Mouse (Mus musculus) midbrain, embryonic 11.5 days (tissue): Measurements from ENCODE around the gene Tnni3. TPM values are rescaled to one million over a fixed set of nuclear protein-coding genes. Genes with fewer than 3 reads are reported as not detected.

ENCODE experiments used
- ATAC-seq: fragments of 200-750 bp; cut with Nextera tagmentation; 2 replicates; pipeline ENCODE4 v1.8.0; 2017; ENCODE audit warnings: moderate TSS enrichment, moderate library complexity; ENCODE audit not compliant: low FRiP score
- DNase-seq: peaks from one replicate; pipeline ENCODE4 v3.0.0; 2015; ENCODE audit warnings: low spot score; ENCODE audit errors: missing footprints
- H3K27ac ChIP-seq: fragments of 300-500 bp; sonication (generic); 2 replicates; pipeline ENCODE4 v1.5.1; 2014; ENCODE audit warnings: low read depth, low read length
- H3K27me3 ChIP-seq: fragments of 300-500 bp; sonication (generic); 2 replicates; pipeline ENCODE4 v1.6.1; 2014; ENCODE audit warnings: mild to moderate bottlenecking, low read length, moderate library complexity, mixed read lengths; ENCODE audit not compliant: control insufficient read depth, insufficient read depth
- H3K36me3 ChIP-seq: fragments of 300-500 bp; sonication (generic); 2 replicates; pipeline ENCODE4 v1.6.1; 2014; ENCODE audit warnings: mild to moderate bottlenecking, low read length, moderate library complexity, mixed read lengths; ENCODE audit not compliant: control insufficient read depth, insufficient read depth
- H3K4me1 ChIP-seq: fragments of 300-500 bp; sonication (generic); 2 replicates; pipeline ENCODE4 v1.6.1; 2014; ENCODE audit warnings: low read length; ENCODE audit not compliant: control insufficient read depth, insufficient read depth
- H3K4me2 ChIP-seq: fragments of 300-500 bp; sonication (generic); 2 replicates; pipeline ENCODE4 v1.6.1; 2014; ENCODE audit warnings: mild to moderate bottlenecking, moderate library complexity
- H3K4me3 ChIP-seq: fragments of 300-500 bp; sonication (generic); 2 replicates; pipeline ENCODE4 v1.5.1; 2014; ENCODE audit warnings: low read depth, low read length
- H3K9ac ChIP-seq: fragments of 300-500 bp; sonication (generic); 2 replicates; pipeline ENCODE4 v1.6.1; 2014; ENCODE audit warnings: low read length
- H3K9me3 ChIP-seq: fragments of 300-500 bp; sonication (generic); 2 replicates; pipeline ENCODE4 v1.6.1; 2016; ENCODE audit warnings: low read length; ENCODE audit not compliant: control insufficient read depth
- WGBS: fragments of 180-500 bp; shearing (Covaris S2); extraction: QIAGEN DNeasy Blood & Tissue Kit; methylation state at CpG from one replicate; pipeline ENCODE4 v1.1.7; 2014; 5-methylcytosine and 5-hydroxymethylcytosine counted together
- polyA plus RNA-seq: library from polyadenylated mRNA; unstranded; fragments of >200 nt; fragmentation: Nextera tagmentation; extraction: Ambion mirVana; gene quantifications from 2 replicates; pipeline ENCODE4 v1.2.1, GENCODE M21; 2014

The Tnni3 gene
- polyA plus RNA-seq, 1 experiment from 2014 or later: 0.97 TPM

DNA sequence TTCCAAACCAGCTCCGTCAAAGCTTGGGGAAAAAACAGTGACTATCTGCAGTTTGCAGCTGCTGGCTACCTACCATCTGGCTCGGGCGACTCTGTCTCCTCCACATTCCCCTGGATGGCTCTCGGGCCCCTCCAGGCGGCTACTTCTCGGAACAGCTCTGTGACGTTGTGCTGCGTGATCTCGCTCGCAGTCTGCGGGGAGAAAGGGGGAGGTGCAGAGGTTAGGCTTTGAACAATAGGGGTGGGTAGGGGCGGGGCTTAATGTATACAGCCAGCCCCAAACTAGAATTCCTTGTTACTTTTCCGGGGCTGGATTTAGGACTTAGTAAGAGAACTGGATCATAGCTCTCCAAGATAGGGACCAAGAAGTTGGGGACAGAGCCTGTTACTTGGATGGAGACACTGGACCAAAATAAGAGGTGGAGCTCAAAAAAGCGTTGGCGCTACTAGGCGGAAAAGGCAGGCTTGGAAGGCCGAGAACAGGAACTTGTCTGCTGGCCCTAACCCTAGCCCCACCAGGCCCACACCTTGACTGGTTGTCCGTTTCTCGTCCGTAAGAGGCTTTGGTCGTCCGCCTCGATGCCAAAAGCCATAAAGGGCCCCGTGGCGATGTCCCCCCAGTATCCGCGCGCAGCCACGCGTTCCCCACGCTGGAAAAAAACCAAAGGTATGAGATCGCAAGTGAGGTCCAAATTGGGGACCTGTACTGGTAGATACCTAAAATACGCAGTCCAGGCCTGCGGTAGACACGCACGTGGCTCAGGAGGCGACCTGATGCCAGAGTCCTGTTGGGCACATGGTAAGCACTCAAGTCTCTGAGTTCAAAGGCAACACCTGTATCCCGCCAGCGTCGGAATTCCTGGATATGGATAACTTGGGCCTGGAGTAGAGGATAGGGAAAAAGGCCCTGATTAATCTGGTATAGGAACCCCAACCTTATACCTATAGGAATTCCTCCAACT is 2.6 kb upstream of the Tnni3 start:
- DNase-seq: peak; percentile 98
- Histone ChIP-seq H3K27me3 (peaks cover 4% of the 10 kb centered on the region), H3K4me3 (peak overlapping the region; percentile 20), H3K36me3 (no peaks in the 10 kb centered on the region), H3K4me1 (peaks cover 2% of the 10 kb centered on the region), H3K27ac (no peak overlapping the region), H3K9me3 (no peaks in the 10 kb centered on the region), H3K4me2 (peak overlapping the region; percentile 48), H3K9ac (peak overlapping the region; percentile 47)
- WGBS: 21% methylated on average over 40 of the region's 40 CpGs
- peak; percentile 95 for ATAC-seq

DNA sequence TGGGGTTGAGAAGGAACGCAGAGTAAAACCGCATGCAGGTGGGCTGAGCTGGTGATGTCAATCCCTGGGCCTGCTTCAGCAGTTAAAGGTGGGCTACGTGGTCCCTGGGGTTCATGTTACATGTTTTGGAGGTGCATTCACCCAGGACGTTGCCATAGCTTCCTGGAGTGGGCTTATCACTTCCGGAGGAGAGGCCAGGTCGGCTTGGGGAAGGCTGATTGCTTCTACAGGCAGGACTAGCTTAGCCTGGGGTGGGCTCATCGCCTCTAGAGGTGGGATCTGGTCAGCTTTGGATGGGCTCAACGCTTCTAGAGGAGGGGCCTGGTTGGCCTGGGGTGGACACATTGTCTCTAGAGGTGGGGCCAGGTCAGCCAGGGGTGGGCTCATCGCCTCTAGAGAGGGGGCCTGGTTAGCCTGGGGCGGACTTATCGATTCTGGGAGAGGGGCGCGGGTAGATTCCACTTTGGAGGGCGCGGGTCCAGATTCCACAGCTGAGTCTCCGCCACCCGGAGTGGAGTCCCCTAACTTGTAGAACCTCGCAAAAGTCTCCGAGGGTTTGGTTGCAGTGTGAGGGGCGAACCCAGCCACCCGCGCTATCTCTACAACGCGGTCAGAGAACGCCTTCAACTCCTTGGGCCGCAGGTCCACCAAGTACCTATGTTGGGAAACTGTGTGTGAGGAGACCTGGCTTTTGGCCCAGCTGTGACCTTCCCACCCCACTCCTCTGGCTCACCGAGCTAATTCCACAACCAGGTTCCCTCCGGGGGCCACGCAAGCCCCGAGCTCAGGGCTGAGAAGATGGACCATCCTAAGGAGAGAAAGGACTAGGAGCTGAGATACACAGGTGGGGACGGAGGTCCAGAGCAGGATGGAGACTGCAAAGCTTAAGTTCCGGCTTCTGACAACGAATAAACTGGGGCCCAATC is 561 bp downstream of the Tnni3 start:
- Histone ChIP-seq H3K4me1 (peaks cover 5% of the 10 kb centered on the region), H3K9ac (no peak overlapping the region), H3K36me3 (no peaks in the 10 kb centered on the region), H3K9me3 (no peaks in the 10 kb centered on the region), H3K27ac (no peak overlapping the region), H3K4me2 (no peak overlapping the region), H3K27me3 (peaks cover 10% of the 10 kb centered on the region), H3K4me3 (no peak overlapping the region)
- ATAC-seq (no peak), DNase-seq (no peak)
- WGBS: 92% methylated on average over 33 of the region's 33 CpGs

DNA sequence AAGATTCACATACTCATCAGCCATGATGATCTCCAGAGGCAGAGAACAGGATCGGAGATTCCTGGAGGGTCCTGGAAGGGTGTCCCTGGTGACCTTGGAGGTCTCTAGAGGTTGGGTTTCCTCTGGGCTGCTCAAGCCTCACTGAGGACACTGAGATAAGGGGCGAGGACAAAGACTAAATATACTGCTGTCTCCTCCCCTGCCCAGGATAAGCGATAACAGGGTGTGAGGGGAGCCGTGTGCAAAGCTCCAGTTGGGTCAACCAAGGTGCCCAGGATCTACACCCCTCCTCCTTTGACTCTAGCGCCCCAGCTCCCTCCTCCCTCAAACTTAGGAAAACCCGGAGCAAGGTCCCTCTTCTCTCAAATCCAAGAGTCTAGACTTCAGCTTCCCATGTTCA is 1.7 kb downstream of the Tnni3 start:
- DNase-seq (no peak), ATAC-seq (no peak)
- Histone ChIP-seq H3K4me3 (no peak overlapping the region), H3K27me3 (peaks cover 10% of the 10 kb centered on the region), H3K27ac (no peak overlapping the region), H3K36me3 (no peaks in the 10 kb centered on the region), H3K9ac (no peak overlapping the region), H3K9me3 (no peaks in the 10 kb centered on the region), H3K4me2 (no peak overlapping the region), H3K4me1 (peaks cover 5% of the 10 kb centered on the region)
- WGBS: 83% methylated on average over 6 of the region's 6 CpGs

DNA sequence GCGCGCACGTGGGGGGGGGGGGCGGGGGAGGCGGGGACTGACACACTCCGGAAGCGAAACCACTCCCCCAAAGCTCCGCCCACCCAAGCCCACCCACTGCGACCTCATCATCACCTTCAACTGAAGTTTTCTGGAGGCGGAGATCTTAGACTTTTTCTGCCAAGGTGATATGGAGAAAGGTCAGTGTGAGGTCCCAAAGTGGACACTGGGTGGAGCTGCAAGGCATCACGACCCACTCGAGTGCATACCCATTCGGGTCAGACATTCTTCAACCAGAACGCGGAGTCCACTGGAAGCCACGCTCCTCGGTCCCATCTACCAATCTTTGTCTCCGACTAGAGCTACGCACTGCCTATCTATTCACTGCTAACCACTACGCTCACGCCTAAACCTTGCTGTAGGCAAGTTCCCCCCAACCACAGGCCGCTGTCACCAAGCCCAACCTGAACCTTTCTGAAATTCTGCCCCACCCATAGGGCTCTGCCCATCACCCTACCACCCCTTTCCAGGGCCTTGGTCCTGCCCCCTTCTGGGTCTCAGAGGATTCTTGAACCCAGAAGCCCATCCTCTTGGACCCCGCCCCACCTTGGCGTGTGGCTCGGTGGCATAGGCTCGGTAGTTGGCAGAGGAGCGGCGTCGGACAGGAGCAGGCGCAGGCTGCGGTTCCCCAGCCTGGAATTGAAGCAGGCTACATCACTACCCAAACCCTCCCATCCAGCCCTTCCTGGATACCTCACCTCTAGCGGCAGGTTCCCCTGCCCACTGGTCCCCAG is 2.6 kb downstream of the Tnni3 start:
- peaks cover 4% of the 10 kb centered on the region for H3K4me1 ChIP-seq
- peak overlapping the region; percentile 17 for H3K4me3 ChIP-seq
- H3K9ac ChIP-seq: no peak overlapping the region
- DNase-seq (peak; percentile 84), ATAC-seq (no peak)
- peaks cover 6% of the 10 kb centered on the region; the same call in 1 of the 2 replicates for H3K27me3 ChIP-seq
- H3K9me3 ChIP-seq: no peaks in the 10 kb centered on the region
- no peaks in the 10 kb centered on the region for H3K36me3 ChIP-seq
- H3K4me2 ChIP-seq: peak overlapping the region; percentile 39
- no peak overlapping the region for H3K27ac ChIP-seq
- 32% methylated on average over 32 of the region's 32 CpGs for WGBS

DNA sequence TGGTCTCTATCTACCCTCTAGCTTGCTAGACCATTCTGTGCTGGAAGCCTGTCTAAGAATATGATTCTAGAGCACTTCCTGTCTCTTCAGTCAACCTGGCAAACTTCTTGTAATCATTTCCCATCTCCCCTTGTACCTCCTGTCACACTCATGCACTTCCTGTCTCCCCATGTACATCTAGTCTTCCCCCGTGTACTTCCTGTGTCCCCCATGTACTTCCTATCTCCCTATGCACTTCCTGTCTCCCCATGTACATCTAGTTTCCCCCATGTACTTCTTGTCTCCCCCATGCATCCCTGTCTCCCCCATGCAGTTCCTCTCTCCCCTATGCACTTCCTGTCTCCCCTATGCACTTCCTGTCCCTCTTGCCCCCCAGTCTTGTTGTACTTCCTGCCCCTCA is 5.5 kb downstream of the Tnni3 start:
- 68% methylated on average over 1 of the region's 1 CpGs for WGBS
- H3K4me3 ChIP-seq: no peak overlapping the region

DNA sequence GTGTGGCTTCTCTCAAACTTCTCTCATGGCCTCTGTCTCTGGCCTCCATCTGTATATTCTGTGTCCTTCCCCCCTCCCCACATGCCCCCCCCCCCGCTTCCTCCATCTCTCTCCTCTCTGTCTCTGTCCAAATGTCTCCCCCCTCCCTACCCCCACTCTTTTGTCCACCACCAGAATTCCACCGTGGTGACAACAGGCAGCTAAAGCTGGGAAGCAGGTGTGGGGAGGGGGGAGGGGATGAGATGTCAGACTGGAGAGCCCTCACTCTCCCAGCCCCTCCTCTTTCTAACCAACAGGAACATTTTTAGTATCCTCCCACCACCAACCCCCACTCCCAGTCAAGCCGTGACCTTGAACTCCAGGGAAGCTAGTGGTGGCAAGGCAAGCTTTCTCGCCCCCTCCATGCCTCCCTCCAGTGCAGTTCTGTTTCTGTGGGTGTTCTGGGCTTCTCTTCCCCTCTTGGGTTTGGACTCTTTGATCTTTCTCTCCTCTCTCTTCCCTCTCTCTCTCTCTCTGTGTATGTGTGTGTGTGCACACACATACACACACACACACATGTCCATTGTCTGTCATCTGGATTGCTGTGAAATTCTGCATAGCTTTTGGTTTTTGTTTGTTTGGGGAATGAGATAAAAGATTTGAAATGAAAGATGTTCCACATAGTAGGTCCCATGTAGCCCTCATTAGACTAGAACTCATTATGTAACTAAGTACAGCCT is 7.5 kb downstream of the Tnni3 start, which contains the start of gene Tnnt1:
Gene Tnnt1 (minus strand): TSS at position 51 of the 719 bp plus-strand sequence.
- Histone ChIP-seq H3K27ac (no peak within 1 kb of the TSS), H3K27me3 (peaks cover 6% of the 10 kb centered on the region; the same call in 1 of the 2 replicates), H3K4me2 (no peak within 1 kb of the TSS), H3K4me1 (peaks cover 17% of the 10 kb centered on the region), H3K4me3 (no peak within 1 kb of the TSS), H3K9ac (no peak within 1 kb of the TSS), H3K9me3 (no peaks in the 10 kb centered on the region), H3K36me3 (no peaks in the 10 kb centered on the region)
- DNase-seq (no peak), ATAC-seq (peak; percentile 59)
- WGBS: 19% methylated on average over 3 of the region's 4 CpGs

More for the DNA sequence above, 5.5 kb downstream of the Tnni3 start:
- Histone ChIP-seq H3K4me1 (peaks cover 17% of the 10 kb centered on the region), H3K9ac (no peak overlapping the region), H3K9me3 (no peaks in the 10 kb centered on the region), H3K27ac (no peak overlapping the region), H3K36me3 (no peaks in the 10 kb centered on the region), H3K4me2 (no peak overlapping the region), H3K27me3 (peaks cover 6% of the 10 kb centered on the region; the same call in 1 of the 2 replicates)
- DNase-seq (no peak), ATAC-seq (no peak)

DNA sequence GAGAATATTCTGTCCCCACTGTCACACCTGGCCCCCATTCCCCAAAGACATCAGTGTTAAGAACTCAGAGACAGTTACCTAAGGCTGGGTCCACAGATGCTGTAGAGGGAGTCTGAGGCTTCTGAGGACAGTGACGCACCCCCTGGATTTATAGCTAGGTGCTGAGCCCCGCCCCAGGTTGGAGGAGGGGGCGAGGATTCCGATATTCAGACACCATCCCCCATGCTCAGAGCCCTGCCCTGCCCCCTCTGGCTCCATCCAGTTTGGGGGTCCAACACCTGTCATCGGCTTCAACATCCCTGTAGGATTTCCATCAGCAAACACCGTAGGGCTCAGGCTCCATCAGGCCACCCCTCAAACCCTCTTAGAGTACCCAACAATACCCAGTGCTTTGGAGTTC is 8.2 kb downstream of the Tnni3 start:
- ATAC-seq (peak; percentile 20), DNase-seq (no peak)
- 69% methylated on average over 6 of the region's 6 CpGs for WGBS
- peaks cover 6% of the 10 kb centered on the region; the same call in 1 of the 2 replicates for H3K27me3 ChIP-seq
- H3K9me3 ChIP-seq: no peaks in the 10 kb centered on the region
- peaks cover 15% of the 10 kb centered on the region for H3K4me1 ChIP-seq
- H3K36me3 ChIP-seq: no peaks in the 10 kb centered on the region
- no peak overlapping the region for H3K4me2 ChIP-seq
- no peak overlapping the region for H3K4me3 ChIP-seq
- H3K27ac ChIP-seq: no peak overlapping the region
- H3K9ac ChIP-seq: no peak overlapping the region
